Mouse (Mus musculus): Measurements from ENCODE around the gene Ins2. TPM values are rescaled to one million over a fixed set of nuclear protein-coding genes. Genes with fewer than 3 reads are reported as not detected.

Ins2 gene
- not detected for total RNA-seq (2021)

DNA sequence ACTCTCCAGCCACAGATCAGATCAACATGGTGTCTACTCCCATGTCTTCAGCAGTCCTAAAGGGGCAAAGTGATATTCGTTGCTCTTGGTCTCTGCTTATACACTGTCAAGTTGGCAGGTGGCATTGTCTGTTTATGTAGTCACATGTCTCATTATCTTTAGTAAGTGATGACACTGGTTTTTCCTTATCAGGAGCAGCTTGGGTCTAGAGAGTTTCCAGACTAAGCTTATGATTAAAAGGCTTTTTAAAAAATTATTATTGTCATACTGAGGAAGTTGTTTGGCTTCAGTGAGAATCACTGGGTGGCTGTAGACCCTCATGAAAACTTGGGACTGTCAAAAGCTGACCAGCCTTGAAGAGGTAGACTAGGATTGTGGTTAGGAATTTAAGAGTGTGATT lies at the start of gene Ins2:
Ins2 (minus strand) TSS at position 101 of the 400 bp plus-strand sequence.
- no peak for DNase-seq (ENCODE audit: low spot score in 2 of 2)

DNA sequence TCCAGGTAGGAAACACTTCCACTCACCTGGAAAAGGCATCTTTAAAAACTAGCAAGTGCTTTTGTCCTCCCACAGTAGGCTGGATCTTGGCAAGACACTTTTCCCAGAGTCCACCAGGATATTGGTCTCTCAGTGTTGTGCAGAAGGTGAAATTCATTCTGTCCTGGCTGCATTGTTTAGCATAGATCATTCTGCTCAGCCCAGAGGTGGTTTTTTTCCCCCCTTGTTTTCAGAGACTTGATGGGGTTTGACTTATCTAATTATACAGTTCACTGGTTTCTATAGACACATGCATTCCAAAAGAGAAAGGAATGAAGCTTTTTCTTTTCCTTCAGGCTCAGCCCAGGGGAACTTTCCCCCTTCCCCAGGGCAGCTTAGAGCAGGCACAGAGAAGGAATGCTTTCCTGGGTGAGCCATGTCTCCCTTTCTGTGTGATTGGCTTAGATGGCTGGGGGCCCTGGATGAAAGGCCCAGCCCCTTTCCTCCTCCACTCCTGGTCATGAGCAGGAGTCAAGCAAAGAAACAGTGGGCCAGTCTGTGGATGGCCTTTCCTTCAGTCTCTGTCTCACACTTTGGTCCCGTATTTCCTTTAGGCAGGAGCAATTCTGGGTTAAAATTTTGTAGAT lies 49.6 kb upstream of the Ins2 start:
- intact Hi-C loops (cut with DNase I): no loop called here

More for the DNA sequence above, at the start of gene Ins2:
- intact Hi-C loops (cut with DNase I): no loop called here

DNA sequence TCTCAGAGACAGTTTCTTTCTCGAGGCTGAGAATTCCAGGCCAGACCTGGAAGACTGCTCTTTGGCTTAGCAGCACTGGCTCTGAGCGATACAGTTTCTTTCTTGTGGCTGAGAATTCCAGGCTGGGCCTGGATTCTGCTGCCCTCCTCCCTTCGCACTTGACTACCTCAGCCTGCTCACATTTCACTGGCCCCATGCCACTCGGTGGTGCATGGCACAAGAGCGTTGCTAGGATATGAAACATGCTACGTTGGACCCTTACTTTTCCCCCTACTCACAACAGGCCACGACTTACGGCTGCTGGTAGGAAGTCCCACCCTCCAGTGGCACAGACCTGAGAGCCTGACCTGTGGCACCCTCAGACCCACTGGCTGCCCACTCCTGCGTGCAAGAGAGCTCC lies 46.5 kb upstream of the Ins2 start:
- intact Hi-C loops (cut with DNase I): no loop called here
- no peak for DNase-seq (ENCODE audit: low spot score in 2 of 2)

More for the DNA sequence above, 49.6 kb upstream of the Ins2 start:
- no peak for DNase-seq (ENCODE audit: low spot score in 2 of 2)

DNA sequence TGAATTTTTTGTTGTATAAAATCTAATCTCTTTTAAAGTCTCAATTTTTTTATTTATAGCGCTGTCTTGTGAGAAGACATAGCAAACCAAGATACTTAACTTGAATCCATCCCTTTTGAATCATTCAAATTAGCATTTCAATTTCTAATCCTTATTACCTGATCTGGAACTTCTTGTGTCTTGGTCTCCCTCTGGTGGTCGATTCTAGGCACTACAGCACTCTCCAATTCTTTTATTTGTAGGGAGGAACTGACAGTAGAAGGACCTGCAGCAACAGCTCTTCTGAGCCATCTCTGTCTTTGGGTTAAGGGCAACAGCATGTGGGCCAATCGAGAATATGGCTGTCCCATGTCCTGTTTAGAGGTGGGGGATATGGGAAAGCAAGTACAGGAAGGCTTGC lies 5.4 kb downstream of the Ins2 start:
- intact Hi-C loops (cut with DNase I): loop anchor here (5.0 kb wide), 1 partner anchor 115 kb away; no protein-coding TSS in a partner anchor

DNA sequence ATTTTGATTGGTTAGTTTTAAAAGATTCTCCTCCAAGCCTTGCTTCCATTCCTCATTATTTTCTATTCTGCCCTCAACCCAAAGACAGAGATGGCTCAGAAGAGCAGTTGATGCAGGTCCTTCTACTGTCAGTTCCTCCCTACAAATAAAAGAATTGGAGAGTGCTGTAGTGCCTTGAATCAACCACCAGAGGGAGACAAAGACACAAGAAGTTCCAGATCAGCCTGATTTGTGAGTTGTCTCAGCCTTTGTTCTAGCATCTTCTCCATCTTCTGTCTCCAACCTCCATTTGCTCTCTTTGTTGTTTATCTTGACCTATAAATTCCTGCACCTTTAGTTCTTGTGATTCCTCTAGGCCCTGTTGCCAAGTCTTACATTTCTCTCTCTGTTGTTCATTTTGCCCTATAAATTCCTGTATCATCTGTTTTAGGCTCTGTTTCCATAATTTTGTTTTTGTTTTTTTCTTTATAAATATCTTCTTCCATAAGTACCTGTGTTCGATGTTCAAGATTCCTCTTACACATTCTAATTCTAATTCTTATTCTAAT lies 6.2 kb downstream of the Ins2 start:
- peak in 1 of 2 experiments; percentile 11 for DNase-seq (ENCODE audit: low spot score in 2 of 2)
- intact Hi-C loops (cut with DNase I): loop anchor here (5.0 kb wide), 1 partner anchor 115 kb away; no protein-coding TSS in a partner anchor

More for the DNA sequence above, 5.4 kb downstream of the Ins2 start:
- DNase-seq (ENCODE audit: low spot score in 2 of 2): peak; percentile 5 to 12

DNA sequence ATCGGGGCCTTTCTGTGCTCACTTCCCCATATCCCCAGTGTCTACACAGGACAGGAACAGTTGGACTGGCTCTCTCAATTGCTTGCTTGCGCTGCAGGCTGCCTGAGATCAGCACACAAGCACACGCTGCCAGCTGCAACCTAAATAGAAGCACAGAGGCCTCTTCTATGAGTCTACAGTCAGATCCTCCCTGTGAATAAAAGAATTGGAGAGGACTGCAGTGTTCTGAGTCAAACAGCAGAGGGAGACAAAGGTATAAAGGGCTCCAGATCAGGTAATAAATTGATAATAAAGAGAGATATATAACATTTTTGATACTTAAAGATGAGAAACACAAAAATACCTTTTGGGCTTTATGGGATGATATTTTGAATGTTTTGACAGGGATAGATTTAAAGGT lies 17.2 kb downstream of the Ins2 start:
- DNase-seq (ENCODE audit: low spot score in 2 of 2): no peak
- intact Hi-C loops (cut with DNase I): no loop called here

DNA sequence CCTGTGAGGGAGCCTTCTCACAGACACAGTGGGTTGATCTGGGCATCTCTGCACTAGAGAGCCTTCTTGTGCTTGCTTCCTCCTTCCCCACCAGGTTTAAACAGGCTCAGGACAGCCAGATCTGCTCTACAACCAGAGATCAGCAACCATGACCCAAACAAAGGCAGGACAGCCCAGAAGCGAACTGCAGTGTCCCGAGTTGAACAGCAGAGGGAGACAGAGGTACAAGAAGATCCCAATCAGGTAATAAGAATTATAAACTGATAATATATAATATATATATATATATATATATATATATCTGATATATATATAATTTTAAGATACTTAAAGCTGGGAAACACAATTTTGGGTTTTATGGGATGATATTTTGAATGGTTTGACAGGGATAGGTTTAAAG lies 22.5 kb downstream of the Ins2 start:
- DNase-seq (ENCODE audit: low spot score in 2 of 2): peak in 1 of 2 experiments; percentile 7
- intact Hi-C loops (cut with DNase I): no loop called here

DNA sequence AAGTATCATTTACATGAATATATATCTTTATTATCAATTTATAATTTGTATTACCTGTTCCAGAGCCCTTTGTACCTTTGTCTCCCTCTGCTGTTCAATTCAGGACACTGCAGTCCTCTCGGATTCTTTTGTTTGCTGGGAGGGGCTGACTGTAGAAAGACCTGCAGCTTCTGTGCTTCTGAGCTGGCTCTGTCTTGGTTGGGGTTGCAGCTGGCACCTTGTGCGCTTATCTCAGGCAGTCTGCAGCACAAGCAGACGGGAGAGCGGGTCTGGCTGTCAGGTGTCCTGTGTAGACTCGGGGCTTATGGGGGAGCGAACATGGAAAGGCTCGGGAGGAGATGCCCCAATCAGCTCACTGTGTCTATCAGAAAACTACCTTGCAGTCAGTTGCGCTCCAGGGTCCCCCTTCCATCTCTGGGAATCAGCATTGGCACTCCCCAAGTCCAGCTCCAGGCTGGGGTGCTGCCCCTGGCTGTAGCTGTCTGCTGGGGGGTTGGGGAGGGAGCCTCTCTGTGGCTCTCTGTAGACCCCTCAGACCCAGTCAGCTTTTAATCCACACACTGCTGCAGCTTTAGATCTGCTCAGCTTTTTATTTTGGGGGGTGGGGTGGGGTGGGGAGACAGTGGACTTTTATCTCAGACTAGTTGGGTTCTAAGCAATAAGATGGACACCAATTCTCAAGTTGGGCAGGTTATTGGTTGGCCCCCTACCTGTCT lies 28.2 kb downstream of the Ins2 start:
- peak; percentile 4 to 26 for DNase-seq (ENCODE audit: low spot score in 2 of 2)
- intact Hi-C loops (cut with DNase I): no loop called here

DNA sequence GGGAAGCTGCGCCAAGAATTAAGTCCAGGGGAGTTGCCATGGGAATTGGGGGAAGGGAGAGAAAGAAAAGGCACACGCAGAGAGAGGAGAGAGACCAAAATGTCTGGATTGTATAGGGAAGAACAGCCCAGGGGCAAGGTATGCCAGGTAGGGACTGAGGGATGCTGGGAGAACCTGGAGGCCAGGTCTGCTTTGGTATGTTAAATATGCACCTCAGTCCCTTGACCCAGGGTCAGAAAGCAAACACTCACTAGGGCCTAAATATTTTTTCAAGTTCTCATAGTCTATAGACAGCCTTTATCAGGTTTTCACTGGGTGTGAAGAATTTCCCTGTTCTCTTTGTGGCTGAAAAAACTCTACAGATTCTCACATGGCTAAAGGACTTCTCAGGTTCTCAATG lies 36.3 kb downstream of the Ins2 start:
- intact Hi-C loops (cut with DNase I): no loop called here

DNA sequence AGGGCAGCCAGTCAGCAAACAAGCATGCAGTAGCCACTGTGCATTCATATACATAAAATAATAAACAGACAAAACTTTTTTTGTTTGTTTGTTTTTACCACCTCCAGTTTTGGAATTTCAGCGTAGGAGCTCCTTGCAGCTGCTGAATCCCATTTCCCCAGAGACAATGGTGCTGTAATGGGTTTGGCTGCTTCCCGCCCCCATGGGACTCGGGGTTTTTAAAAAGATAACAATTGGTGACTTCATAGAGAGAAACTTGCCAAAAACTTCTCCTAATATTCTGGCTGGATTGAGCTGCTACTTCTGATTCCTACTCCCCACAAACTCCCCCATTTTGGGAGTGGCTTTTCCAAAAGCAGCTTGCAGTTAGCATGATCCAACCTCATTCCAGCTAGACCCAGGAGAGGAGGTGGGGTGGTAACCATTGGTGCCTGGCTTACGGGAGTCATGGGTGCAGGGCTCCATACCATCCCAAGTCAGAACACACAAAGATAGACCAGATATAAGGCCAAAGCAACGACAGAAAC lies 43.8 kb downstream of the Ins2 start:
- intact Hi-C loops (cut with DNase I): no loop called here
- no peak for DNase-seq (ENCODE audit: low spot score in 2 of 2)

More for the DNA sequence above, 36.3 kb downstream of the Ins2 start:
- DNase-seq (ENCODE audit: low spot score in 2 of 2): no peak

DNA sequence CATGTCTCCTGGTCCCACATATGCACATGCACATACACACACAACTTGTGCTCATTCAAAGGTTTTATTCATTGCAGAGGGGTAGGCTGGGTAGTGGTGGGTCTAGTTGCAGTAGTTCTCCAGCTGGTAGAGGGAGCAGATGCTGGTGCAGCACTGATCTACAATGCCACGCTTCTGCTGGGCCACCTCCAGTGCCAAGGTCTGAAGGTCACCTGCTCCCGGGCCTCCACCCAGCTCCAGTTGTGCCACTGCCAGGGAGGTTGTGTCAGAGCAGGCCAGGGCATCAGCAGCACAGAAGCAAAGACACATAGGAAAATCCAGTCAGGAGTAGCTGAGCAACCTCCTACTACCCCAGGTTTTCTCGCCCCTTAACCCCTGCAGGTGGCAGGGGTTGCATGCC lies 64.6 kb downstream of the Ins2 start:
- intact Hi-C loops (cut with DNase I): no loop called here
- DNase-seq (ENCODE audit: low spot score in 2 of 2): no peak

DNA sequence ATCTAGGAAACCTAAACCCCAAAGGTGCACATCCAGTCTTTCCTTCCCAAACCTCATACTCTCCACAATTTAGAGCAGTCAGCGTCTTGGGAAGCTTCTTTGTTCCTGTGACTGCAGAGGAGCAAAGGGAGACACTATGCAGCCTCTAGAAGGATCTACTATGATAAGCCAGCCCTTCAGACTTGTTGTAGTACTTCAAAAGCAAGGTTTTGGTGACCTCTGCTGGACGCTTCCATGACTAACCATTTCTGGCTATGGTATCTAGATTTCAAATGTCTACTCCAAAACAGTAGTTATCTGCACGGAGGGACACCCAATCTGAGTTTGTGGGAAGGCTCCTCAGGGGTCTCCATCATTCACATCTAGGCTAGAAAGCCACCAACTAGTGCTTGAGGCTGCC lies 67.5 kb downstream of the Ins2 start:
- DNase-seq (ENCODE audit: low spot score in 2 of 2): peak in 1 of 2 experiments; percentile 48
- intact Hi-C loops (cut with DNase I): loop anchor here (2.0 kb wide), 1 partner anchor 359 kb away; no protein-coding TSS in a partner anchor

DNA sequence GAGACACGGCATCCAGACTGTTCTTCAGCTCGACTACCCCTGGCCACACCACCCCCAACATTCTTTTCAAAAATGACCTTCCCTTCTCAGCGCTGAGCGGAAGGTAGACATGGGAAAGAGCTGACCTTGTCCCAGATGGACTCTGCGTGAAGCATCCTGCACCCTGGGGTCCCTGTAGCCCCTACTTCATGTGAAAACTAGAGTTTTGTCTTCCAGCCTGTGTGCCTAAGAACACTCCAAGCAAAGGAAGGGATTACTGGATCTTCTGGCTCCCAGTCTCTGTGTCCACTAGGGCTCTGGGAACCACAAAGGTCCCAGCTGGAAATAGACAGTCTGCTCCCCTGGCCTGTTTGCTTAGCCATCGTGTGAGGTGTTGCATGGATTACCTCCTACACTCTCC lies 68.0 kb downstream of the Ins2 start:
- intact Hi-C loops (cut with DNase I): loop anchor here (2.0 kb wide), 1 partner anchor 358 kb away; no protein-coding TSS in a partner anchor
- DNase-seq (ENCODE audit: low spot score in 2 of 2): no peak

DNA sequence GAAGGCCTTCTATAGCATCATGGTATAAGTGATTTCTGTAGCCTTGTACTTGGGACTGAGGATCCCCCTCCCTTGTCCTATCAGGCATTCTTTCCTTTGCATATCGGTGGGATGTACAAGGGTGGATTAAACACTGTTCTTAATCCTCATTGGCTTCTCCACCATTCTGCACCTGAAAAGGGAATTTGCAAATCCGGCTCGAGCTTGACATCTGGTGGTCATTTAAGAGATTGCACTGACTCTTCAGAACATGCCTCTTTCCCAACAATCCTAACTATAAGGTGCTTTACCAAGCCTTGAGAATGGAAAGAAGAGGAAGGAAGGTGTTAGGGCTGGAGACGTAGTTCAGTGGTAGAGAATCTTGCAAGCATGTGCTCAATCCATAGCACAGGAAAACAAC lies 71.1 kb downstream of the Ins2 start:
- intact Hi-C loops (cut with DNase I): loop anchor here (1.0 to 5.0 kb wide), 3 partner anchors 62 to 340 kb away; partner anchors contain the start of gene Mrpl23

DNA sequence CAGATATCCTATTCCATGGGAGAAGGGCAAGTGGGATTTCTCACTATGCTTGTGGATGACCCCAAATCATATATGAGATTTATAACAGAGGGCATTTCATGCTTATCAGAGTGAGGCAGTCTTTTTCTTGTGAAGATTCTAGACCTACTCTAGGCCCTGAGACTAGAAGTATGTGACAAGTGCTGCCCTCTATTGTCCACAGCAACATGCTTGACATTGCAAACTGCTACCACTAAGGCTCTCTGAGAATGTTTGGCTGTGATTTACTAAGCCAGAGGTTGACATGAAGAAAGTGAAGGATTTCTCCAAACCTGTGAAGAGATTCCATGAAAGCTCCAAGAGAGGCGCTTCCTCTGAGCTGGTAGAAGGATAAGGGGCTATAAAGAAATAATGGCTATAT lies 72.1 kb downstream of the Ins2 start:
- intact Hi-C loops (cut with DNase I): loop anchor here (2.0 to 5.0 kb wide), 3 partner anchors 139 to 339 kb away; partner anchors contain the start of gene Mrpl23
- DNase-seq (ENCODE audit: low spot score in 2 of 2): no peak

More for the DNA sequence above, 71.1 kb downstream of the Ins2 start:
- peak; percentile 42 to 47 for DNase-seq (ENCODE audit: low spot score in 2 of 2)

DNA sequence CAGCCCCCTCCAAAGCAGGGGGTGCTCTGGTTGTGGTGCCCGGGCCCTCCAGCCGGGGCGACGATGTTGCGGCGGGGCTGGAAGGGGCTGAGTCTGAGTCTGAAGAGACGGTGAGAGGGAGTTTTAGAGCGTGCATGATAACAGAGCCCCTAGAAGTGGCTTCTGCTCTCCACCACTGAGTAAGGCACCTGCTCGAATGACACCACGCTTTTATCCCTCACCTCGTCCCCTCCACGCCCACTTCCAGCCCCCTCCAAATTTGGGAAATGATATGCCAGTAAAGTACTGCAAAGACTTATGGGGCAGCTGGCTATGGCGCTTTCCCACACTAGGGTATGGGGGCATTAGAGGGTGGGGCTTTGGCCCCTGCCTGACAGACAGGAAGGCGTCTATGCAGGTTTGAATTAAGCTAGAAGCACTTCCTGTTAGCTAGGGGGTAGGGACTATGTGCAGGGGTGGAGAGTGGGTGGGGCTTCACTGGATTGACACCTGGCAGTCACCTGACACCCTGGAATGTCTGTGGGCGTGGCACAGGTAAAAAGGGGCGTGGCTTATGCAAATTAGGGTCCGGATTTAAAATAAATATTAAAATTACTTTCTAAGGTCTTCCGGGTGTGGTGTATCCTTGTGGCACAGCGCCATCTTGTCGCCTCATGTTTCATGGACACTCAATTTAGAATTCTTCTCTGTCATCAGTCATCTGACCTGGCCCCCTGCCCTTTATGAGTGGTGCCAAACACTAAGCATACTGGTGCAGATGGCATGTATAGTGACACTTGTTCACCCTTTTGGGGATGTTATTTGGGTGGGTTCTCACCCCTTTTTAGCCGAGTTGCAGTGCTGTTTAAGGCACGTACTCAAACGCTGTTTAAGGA lies 73.2 kb downstream of the Ins2 start, which contains the start of gene Gm49394:
Gm49394 (minus strand) TSS at position 192 of the 875 bp plus-strand sequence.
- DNase-seq (ENCODE audit: low spot score in 2 of 2): no peak
- intact Hi-C loops (cut with DNase I): loop anchor here (2.0 to 5.0 kb wide), 3 partner anchors 138 to 338 kb away; partner anchors contain the start of gene Mrpl23

DNA sequence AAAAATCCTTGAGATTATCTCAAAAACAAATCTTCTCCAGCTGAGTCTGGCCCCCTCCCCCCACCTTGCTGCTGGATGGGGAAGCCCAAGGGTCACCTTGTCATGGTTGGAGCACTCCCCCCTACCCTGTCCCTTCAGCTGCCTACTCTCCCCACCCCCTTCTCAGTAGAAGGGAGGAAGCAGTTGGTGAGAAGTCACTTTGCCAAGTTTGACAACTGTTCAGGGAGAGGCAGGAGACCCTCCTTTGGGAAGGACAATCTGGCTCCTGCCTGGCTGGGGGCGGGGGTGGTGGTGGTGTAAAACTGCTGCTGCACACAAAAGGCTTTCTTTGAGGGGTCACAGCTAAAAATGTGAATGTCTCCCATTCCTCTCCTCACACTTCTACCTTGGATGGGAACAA lies 74.9 kb downstream of the Ins2 start:
- intact Hi-C loops (cut with DNase I): no loop called here
- no peak for DNase-seq (ENCODE audit: low spot score in 2 of 2)

DNA sequence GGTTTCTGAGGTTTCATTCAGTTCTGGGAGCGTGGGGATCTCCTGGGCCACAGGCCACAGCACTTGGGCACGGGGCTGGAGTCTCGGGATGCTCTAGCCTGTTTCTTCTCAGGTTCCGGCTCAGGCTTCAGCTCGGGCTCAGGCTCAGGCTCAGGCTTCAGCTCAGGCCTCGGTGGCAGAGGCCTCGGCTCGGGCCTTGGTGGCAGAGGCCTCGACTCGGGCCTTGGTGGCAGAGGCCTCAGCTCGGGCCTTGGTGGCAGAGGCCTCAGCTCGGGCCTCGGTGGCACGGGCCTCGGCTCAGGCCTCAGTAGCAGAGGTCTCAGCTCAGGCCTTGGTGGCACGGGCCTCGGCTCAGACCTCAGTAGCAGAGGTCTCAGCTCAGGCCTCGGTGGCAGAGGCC lies 75.7 kb downstream of the Ins2 start:
- DNase-seq (ENCODE audit: low spot score in 2 of 2): no peak
- intact Hi-C loops (cut with DNase I): no loop called here

DNA sequence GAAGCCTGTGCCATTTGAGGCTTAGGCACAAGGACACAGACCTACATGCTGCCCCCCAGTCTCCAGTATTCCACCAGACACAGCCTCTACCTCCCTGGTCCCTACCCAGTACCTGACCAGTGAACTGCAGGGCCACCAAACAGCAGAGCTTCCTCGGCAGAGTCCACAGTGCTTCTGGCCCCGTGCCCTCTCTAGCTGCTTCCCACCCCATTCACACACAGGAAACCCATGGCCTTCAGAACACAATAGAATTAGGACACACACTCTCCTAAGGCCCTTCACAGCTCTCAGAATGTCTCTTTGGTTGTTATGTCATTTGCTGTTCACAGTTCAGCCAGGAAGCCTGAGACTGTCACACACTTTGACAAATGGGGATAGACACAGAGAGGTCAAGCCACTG lies 76.5 kb downstream of the Ins2 start, which contains the start of gene Igf2:
Igf2 (minus strand) TSS at position 158 of the 400 bp plus-strand sequence.
- DNase-seq (ENCODE audit: low spot score in 2 of 2): no peak
- intact Hi-C loops (cut with DNase I): no loop called here

All from left cerebral cortex, postnatal 36 days (tissue).